Mouse (Mus musculus): ENCODE measurements around the gene Skp2. TPM values are rescaled to one million over a fixed set of nuclear protein-coding genes. Genes with fewer than 3 reads are reported as not detected.

Skp2 gene
- polyA plus RNA-seq, 1 experiment, result 0.91 TPM

DNA sequence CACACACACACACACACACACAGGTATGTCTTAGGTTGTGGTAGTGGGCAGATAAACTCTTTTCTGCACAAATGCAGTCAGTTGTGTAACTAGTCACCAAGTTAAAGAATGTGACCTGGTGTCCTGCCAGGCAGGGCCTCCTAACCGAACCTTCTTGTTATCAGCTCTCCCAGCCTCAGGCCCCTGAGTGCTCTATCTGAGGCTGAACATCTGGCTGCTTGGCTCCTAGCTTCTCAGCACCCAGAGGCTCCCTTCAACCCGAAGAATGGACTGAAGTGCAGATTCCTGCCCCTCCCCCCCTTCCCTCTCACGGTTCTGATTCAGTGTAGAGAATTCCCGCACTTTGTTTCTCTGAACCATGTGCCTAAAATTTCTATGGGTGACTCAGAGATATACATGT lies 80.6 kb downstream of the Skp2 start:
- TF ChIP-seq CTCF (IDR thresholded peaks at IDR 0.05; ENCODE audit: extremely low read depth, insufficient read length, insufficient replicate concordance, low read depth, low read length) (no peak), POLR2A (IDR thresholded peaks at IDR 0.05; ENCODE audit: low read depth, low read length) (no peak)
- no peak overlapping the region for H3K4me3 ChIP-seq (ENCODE audit: low read depth, low read length)
- 11% methylated on average over 4 of the region's 4 CpGs for WGBS
- peaks cover 15% of the 10 kb centered on the region for H3K4me1 ChIP-seq (ENCODE audit: control insufficient read depth, insufficient read depth, insufficient read length, low read length)
- no peaks in the 10 kb centered on the region for H3K36me3 ChIP-seq (ENCODE audit: control insufficient read depth, insufficient read depth, low read length)
- no peak overlapping the region for H3K27ac ChIP-seq (ENCODE audit: insufficient read depth, low read depth, low read length)
- H3K27me3 ChIP-seq (ENCODE audit: control insufficient read depth, insufficient read depth, low read length), result no peaks in the 10 kb centered on the region

GRCm38 (mm10) chr15:9074139-9074538 lies 81.1 kb downstream of the Skp2 start:
- H3K4me1 ChIP-seq (ENCODE audit: control insufficient read depth, insufficient read depth, insufficient read length, low read length), result peaks cover 13% of the 10 kb centered on the region
- TF ChIP-seq CTCF (IDR thresholded peaks at IDR 0.05; ENCODE audit: extremely low read depth, insufficient read length, insufficient replicate concordance, low read depth, low read length), result no peak
- TF ChIP-seq POLR2A (IDR thresholded peaks at IDR 0.05; ENCODE audit: low read depth, low read length), result no peak
- no peaks in the 10 kb centered on the region for H3K27me3 ChIP-seq (ENCODE audit: control insufficient read depth, insufficient read depth, low read length)
- WGBS, result 17% methylated on average over 2 of the region's 2 CpGs
- no peak overlapping the region for H3K27ac ChIP-seq (ENCODE audit: insufficient read depth, low read depth, low read length)
- H3K4me3 ChIP-seq (ENCODE audit: low read depth, low read length), result no peak overlapping the region
- no peaks in the 10 kb centered on the region for H3K36me3 ChIP-seq (ENCODE audit: control insufficient read depth, insufficient read depth, low read length)

DNA sequence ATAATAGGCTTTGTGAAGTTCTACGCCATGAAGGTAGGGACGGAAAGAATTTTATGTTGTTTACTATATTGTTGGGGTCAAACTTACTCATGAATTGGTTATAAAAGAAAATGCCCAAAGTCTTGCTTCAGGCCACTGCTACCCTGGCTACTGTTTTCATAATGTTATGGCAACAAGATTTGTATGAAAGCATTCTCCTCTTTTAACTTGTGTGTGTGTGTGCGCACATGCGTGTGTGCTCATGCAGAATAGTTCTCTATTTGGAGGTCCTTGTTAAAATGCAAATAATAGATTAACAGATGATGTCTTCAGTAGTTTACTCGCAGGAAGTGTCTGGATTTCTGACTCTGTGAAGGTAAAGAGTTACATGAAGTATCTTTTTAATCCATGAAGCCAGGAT lies 81.5 kb downstream of the Skp2 start:
- TF ChIP-seq CTCF (IDR thresholded peaks at IDR 0.05; ENCODE audit: extremely low read depth, insufficient read length, insufficient replicate concordance, low read depth, low read length) (no peak), POLR2A (IDR thresholded peaks at IDR 0.05; ENCODE audit: low read depth, low read length) (no peak)
- 42% methylated on average over 5 of the region's 5 CpGs for WGBS
- no peaks in the 10 kb centered on the region for H3K36me3 ChIP-seq (ENCODE audit: control insufficient read depth, insufficient read depth, low read length)
- H3K4me3 ChIP-seq (ENCODE audit: low read depth, low read length), result no peak overlapping the region
- peaks cover 13% of the 10 kb centered on the region for H3K4me1 ChIP-seq (ENCODE audit: control insufficient read depth, insufficient read depth, insufficient read length, low read length)
- H3K27ac ChIP-seq (ENCODE audit: insufficient read depth, low read depth, low read length), result 0 out of 2 replicates have a peak overlapping the region, but pooled peaks have one; percentile 47
- H3K27me3 ChIP-seq (ENCODE audit: control insufficient read depth, insufficient read depth, low read length), result no peaks in the 10 kb centered on the region

DNA sequence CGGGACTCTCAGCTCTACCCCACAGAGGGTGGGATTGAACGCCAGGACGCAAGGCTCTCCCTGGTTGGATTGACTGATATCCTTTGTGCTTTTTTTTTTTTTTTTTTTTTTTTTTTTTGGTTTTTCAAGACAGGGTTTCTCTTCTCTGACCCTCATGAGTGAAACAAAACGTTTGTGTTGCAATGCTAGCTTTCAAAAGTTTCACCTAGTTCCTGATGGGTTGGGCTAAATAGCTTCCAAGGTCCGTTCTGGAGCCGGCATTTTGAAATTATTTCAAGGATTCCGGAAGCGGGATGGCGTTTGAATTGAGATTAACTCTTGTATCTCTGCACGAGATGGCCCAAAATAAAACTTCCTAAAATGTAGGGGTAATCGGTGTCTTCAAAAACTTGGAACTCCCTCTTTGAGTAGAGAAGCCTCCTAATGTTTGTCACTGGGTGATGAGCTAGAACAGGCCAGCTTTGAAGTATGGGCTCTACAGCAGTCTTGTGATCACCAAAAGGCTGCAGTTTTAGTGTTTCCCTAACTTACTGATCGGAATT lies 82.1 kb downstream of the Skp2 start:
- Histone ChIP-seq H3K27me3 (ENCODE audit: control insufficient read depth, insufficient read depth, low read length) (no peaks in the 10 kb centered on the region), H3K27ac (ENCODE audit: insufficient read depth, low read depth, low read length) (peak overlapping the region; percentile 51; the same call in 1 of the 2 replicates), H3K36me3 (ENCODE audit: control insufficient read depth, insufficient read depth, low read length) (no peaks in the 10 kb centered on the region), H3K4me1 (ENCODE audit: control insufficient read depth, insufficient read depth, insufficient read length, low read length) (peaks cover 13% of the 10 kb centered on the region), H3K4me3 (ENCODE audit: low read depth, low read length) (peak overlapping the region; percentile 35; the same call in 1 of the 2 replicates)
- 7% methylated on average over 12 of the region's 12 CpGs for WGBS
- TF ChIP-seq POLR2A (IDR thresholded peaks at IDR 0.05; ENCODE audit: low read depth, low read length) (no peak), CTCF (IDR thresholded peaks at IDR 0.05; ENCODE audit: extremely low read depth, insufficient read length, insufficient replicate concordance, low read depth, low read length) (no peak)

GRCm38 (mm10) chr15:9072630-9073029 lies 82.6 kb downstream of the Skp2 start:
- WGBS, result under 1% methylated on average over 5 of the region's 5 CpGs
- peak overlapping the region; percentile 35; the same call in 1 of the 2 replicates for H3K4me3 ChIP-seq (ENCODE audit: low read depth, low read length)
- H3K27me3 ChIP-seq (ENCODE audit: control insufficient read depth, insufficient read depth, low read length), result no peaks in the 10 kb centered on the region
- peaks cover 13% of the 10 kb centered on the region for H3K4me1 ChIP-seq (ENCODE audit: control insufficient read depth, insufficient read depth, insufficient read length, low read length)
- TF ChIP-seq POLR2A (IDR thresholded peaks at IDR 0.05; ENCODE audit: low read depth, low read length), result no peak
- no peak for TF ChIP-seq CTCF (IDR thresholded peaks at IDR 0.05; ENCODE audit: extremely low read depth, insufficient read length, insufficient replicate concordance, low read depth, low read length)
- no peaks in the 10 kb centered on the region for H3K36me3 ChIP-seq (ENCODE audit: control insufficient read depth, insufficient read depth, low read length)
- peak overlapping the region; percentile 51; the same call in 1 of the 2 replicates for H3K27ac ChIP-seq (ENCODE audit: insufficient read depth, low read depth, low read length)

- TF ChIP-seq CTCF (IDR thresholded peaks at IDR 0.05; ENCODE audit: extremely low read depth, insufficient read length, insufficient replicate concordance, low read depth, low read length), result no peak
- TF ChIP-seq POLR2A (IDR thresholded peaks at IDR 0.05; ENCODE audit: low read depth, low read length), result no peak
- WGBS, result under 1% methylated on average over 66 of the region's 66 CpGs
- H3K4me3 ChIP-seq (ENCODE audit: low read depth, low read length), result peak overlapping the region; percentile 84
- H3K27me3 ChIP-seq (ENCODE audit: control insufficient read depth, insufficient read depth, low read length), result no peaks in the 10 kb centered on the region
- H3K4me1 ChIP-seq (ENCODE audit: control insufficient read depth, insufficient read depth, insufficient read length, low read length), result peaks cover 13% of the 10 kb centered on the region
- peak overlapping the region; percentile 45; the same call in 1 of the 2 replicates for H3K27ac ChIP-seq (ENCODE audit: insufficient read depth, low read depth, low read length)
- H3K36me3 ChIP-seq (ENCODE audit: control insufficient read depth, insufficient read depth, low read length), result no peaks in the 10 kb centered on the region
Measured at GRCm38 (mm10) chr15:9071556-9072544, 83.4 kb downstream of the Skp2 start.
